Mouse (Mus musculus): ENCODE measurements at regions not wholly inside any gene's neighbourhood (a gene's known extent, or its start where the extent isn't known, plus 50 kb on each side); places are given as distances from the start of the nearest gene placed in this dataset.
"Not testable (repeated sequence)": the region's sequence is repeated elsewhere in the genome, so short reads cannot be mapped to it uniquely, and the experiment has no call there.

GRCm38 (mm10) chr11:41090391-41090900 lies 335.3 kb upstream of the Ccng1 start:
- not testable (repeated sequence) for H3K4me3 ChIP-seq (replicated peaks); ATAC-seq (ENCODE audit: low FRiP score); H3K27ac ChIP-seq (replicated peaks); H3K4me1 ChIP-seq; H3K9ac ChIP-seq (replicated peaks); H3K27me3 ChIP-seq (replicated peaks); H3K36me3 ChIP-seq; H3K9me3 ChIP-seq (replicated peaks); H3K4me2 ChIP-seq
- 95% methylated on average over 11 of the region's 14 CpGs for WGBS

GRCm38 (mm10) chr11:41063570-41063969 lies 308.5 kb upstream of the Ccng1 start:
- 75% methylated on average over 3 of the region's 3 CpGs for WGBS
- no peak for ATAC-seq (ENCODE audit: low FRiP score)
- H3K4me2 ChIP-seq = no peak overlapping the region
- H3K27ac ChIP-seq (replicated peaks) = no peak overlapping the region
- no peaks in the 10 kb centered on the region for H3K9me3 ChIP-seq (replicated peaks)
- no peaks in the 10 kb centered on the region for H3K27me3 ChIP-seq (replicated peaks)
- no peaks in the 10 kb centered on the region for H3K36me3 ChIP-seq
- no peak overlapping the region for H3K4me3 ChIP-seq (replicated peaks)
- no peak overlapping the region for H3K9ac ChIP-seq (replicated peaks)
- no peaks in the 10 kb centered on the region for H3K4me1 ChIP-seq

- no peaks in the 10 kb centered on the region for H3K36me3 ChIP-seq
- no peaks in the 10 kb centered on the region for H3K27me3 ChIP-seq (replicated peaks)
- no peaks in the 10 kb centered on the region for H3K9me3 ChIP-seq (replicated peaks)
- ATAC-seq (ENCODE audit: low FRiP score) = no peak
- no peak overlapping the region for H3K9ac ChIP-seq (replicated peaks)
- no peak overlapping the region for H3K4me3 ChIP-seq (replicated peaks)
- WGBS = 81% methylated on average over 3 of the region's 3 CpGs
- no peak overlapping the region for H3K4me2 ChIP-seq
- no peaks in the 10 kb centered on the region for H3K4me1 ChIP-seq
- no peak overlapping the region for H3K27ac ChIP-seq (replicated peaks)
Observed at GRCm38 (mm10) chr11:41057796-41058195, 302.7 kb upstream of the Ccng1 start.

GRCm38 (mm10) chr11:41030018-41030417 lies 274.9 kb upstream of the Ccng1 start:
- 87% methylated on average over 2 of the region's 2 CpGs for WGBS
- Histone ChIP-seq H3K27me3 (replicated peaks) (no peaks in the 10 kb centered on the region), H3K9me3 (replicated peaks) (no peaks in the 10 kb centered on the region), H3K4me2 (no peak overlapping the region), H3K4me3 (replicated peaks) (no peak overlapping the region), H3K9ac (replicated peaks) (no peak overlapping the region), H3K4me1 (no peaks in the 10 kb centered on the region), H3K27ac (replicated peaks) (no peak overlapping the region), H3K36me3 (no peaks in the 10 kb centered on the region)
- no peak for ATAC-seq (ENCODE audit: low FRiP score)

- no peak for ATAC-seq (ENCODE audit: low FRiP score)
- Histone ChIP-seq H3K4me3 (replicated peaks) (no peak overlapping the region), H3K36me3 (no peaks in the 10 kb centered on the region), H3K9me3 (replicated peaks) (no peaks in the 10 kb centered on the region), H3K9ac (replicated peaks) (no peak overlapping the region), H3K27ac (replicated peaks) (no peak overlapping the region), H3K4me2 (no peak overlapping the region), H3K27me3 (replicated peaks) (no peaks in the 10 kb centered on the region), H3K4me1 (no peaks in the 10 kb centered on the region)
- 71% methylated on average over 3 of the region's 3 CpGs for WGBS
Observed at GRCm38 (mm10) chr11:41010096-41010495, 255.0 kb upstream of the Ccng1 start.

- Histone ChIP-seq H3K36me3 (no peaks in the 10 kb centered on the region), H3K9me3 (replicated peaks) (no peaks in the 10 kb centered on the region), H3K27ac (replicated peaks) (no peak overlapping the region), H3K4me3 (replicated peaks) (no peak overlapping the region), H3K9ac (replicated peaks) (no peak overlapping the region), H3K4me1 (no peaks in the 10 kb centered on the region), H3K4me2 (no peak overlapping the region), H3K27me3 (replicated peaks) (no peaks in the 10 kb centered on the region)
- no peak for ATAC-seq (ENCODE audit: low FRiP score)
- WGBS = 91% methylated on average over 2 of the region's 2 CpGs
Observed at GRCm38 (mm10) chr11:40972806-40973205, 217.7 kb upstream of the Ccng1 start.

GRCm38 (mm10) chr11:40927168-40927567 lies 172.1 kb upstream of the Ccng1 start:
- H3K4me1 ChIP-seq = no peaks in the 10 kb centered on the region
- ATAC-seq (ENCODE audit: low FRiP score) = no peak
- no peak overlapping the region for H3K27ac ChIP-seq (replicated peaks)
- 2% methylated on average over 12 of the region's 12 CpGs for whole genome bisulfite sequencing
- H3K9me3 ChIP-seq (replicated peaks) = no peaks in the 10 kb centered on the region
- H3K9ac ChIP-seq (replicated peaks) = no peak overlapping the region
- no peaks in the 10 kb centered on the region for H3K36me3 ChIP-seq
- H3K4me2 ChIP-seq = peak overlapping the region; percentile 49
- peak overlapping the region; percentile 28 for H3K4me3 ChIP-seq (replicated peaks)
- no peaks in the 10 kb centered on the region for H3K27me3 ChIP-seq (replicated peaks)

GRCm38 (mm10) chr11:40891485-40891884 lies 136.4 kb upstream of the Ccng1 start:
- Histone ChIP-seq H3K36me3 (no peaks in the 10 kb centered on the region), H3K4me2 (no peak overlapping the region), H3K4me1 (no peaks in the 10 kb centered on the region), H3K27ac (replicated peaks) (no peak overlapping the region), H3K4me3 (replicated peaks) (no peak overlapping the region), H3K9ac (replicated peaks) (no peak overlapping the region), H3K27me3 (replicated peaks) (no peaks in the 10 kb centered on the region), H3K9me3 (replicated peaks) (no peaks in the 10 kb centered on the region)
- no peak for ATAC-seq (ENCODE audit: low FRiP score)
- 93% methylated on average over 1 of the region's 1 CpGs for WGBS

- Histone ChIP-seq H3K27ac (replicated peaks) (no peak overlapping the region), H3K36me3 (no peaks in the 10 kb centered on the region), H3K27me3 (replicated peaks) (no peaks in the 10 kb centered on the region), H3K4me1 (no peaks in the 10 kb centered on the region), H3K4me3 (replicated peaks) (no peak overlapping the region), H3K9me3 (replicated peaks) (no peaks in the 10 kb centered on the region), H3K4me2 (no peak overlapping the region), H3K9ac (replicated peaks) (no peak overlapping the region)
- no peak for ATAC-seq (ENCODE audit: low FRiP score)
- WGBS = 42% methylated on average over 5 of the region's 5 CpGs
Observed at GRCm38 (mm10) chr11:40884509-40884908, 129.4 kb upstream of the Ccng1 start.

- WGBS = 91% methylated on average over 5 of the region's 5 CpGs
- no peak overlapping the region for H3K4me2 ChIP-seq
- ATAC-seq (ENCODE audit: low FRiP score) = no peak
- no peaks in the 10 kb centered on the region for H3K9me3 ChIP-seq (replicated peaks)
- no peak overlapping the region for H3K9ac ChIP-seq (replicated peaks)
- no peak overlapping the region for H3K27ac ChIP-seq (replicated peaks)
- no peaks in the 10 kb centered on the region for H3K27me3 ChIP-seq (replicated peaks)
- no peaks in the 10 kb centered on the region for H3K36me3 ChIP-seq
- H3K4me3 ChIP-seq (replicated peaks) = no peak overlapping the region
- H3K4me1 ChIP-seq = no peaks in the 10 kb centered on the region
Observed at GRCm38 (mm10) chr11:40879589-40879988, 124.5 kb upstream of the Ccng1 start.

- Histone ChIP-seq H3K27ac (replicated peaks) (no peak overlapping the region), H3K36me3 (no peaks in the 10 kb centered on the region), H3K4me3 (replicated peaks) (no peak overlapping the region), H3K27me3 (replicated peaks) (no peaks in the 10 kb centered on the region), H3K9me3 (replicated peaks) (no peaks in the 10 kb centered on the region), H3K4me1 (no peaks in the 10 kb centered on the region), H3K9ac (replicated peaks) (no peak overlapping the region), H3K4me2 (no peak overlapping the region)
- no peak for ATAC-seq (ENCODE audit: low FRiP score)
- 97% methylated on average over 2 of the region's 2 CpGs for WGBS
Observed at GRCm38 (mm10) chr11:40873002-40873401, 117.9 kb upstream of the Ccng1 start.

GRCm38 (mm10) chr11:40865694-40866093 lies 110.6 kb upstream of the Ccng1 start:
- H3K4me3 ChIP-seq (replicated peaks) = no peak overlapping the region
- H3K27me3 ChIP-seq (replicated peaks) = no peaks in the 10 kb centered on the region
- H3K9me3 ChIP-seq (replicated peaks) = no peaks in the 10 kb centered on the region
- H3K36me3 ChIP-seq = no peaks in the 10 kb centered on the region
- WGBS = 31% methylated on average over 2 of the region's 2 CpGs
- no peaks in the 10 kb centered on the region for H3K4me1 ChIP-seq
- no peak overlapping the region for H3K27ac ChIP-seq (replicated peaks)
- no peak overlapping the region for H3K4me2 ChIP-seq
- H3K9ac ChIP-seq (replicated peaks) = no peak overlapping the region
- peak; percentile 61; the same call in 1 of the 2 replicates for ATAC-seq (ENCODE audit: low FRiP score)

GRCm38 (mm10) chr11:40851361-40851760 lies 96.2 kb upstream of the Ccng1 start:
- Histone ChIP-seq H3K4me2 (no peak overlapping the region), H3K27me3 (replicated peaks) (no peaks in the 10 kb centered on the region), H3K9ac (replicated peaks) (no peak overlapping the region), H3K9me3 (replicated peaks) (no peaks in the 10 kb centered on the region), H3K4me3 (replicated peaks) (no peak overlapping the region), H3K4me1 (no peaks in the 10 kb centered on the region), H3K27ac (replicated peaks) (no peak overlapping the region), H3K36me3 (no peaks in the 10 kb centered on the region)
- WGBS = 100% methylated on average over 1 of the region's 1 CpGs
- ATAC-seq (ENCODE audit: low FRiP score) = no peak
